Mouse (Mus musculus) lung, postnatal 0 days (tissue): ENCODE data around the gene Tnik. TPM values are rescaled to one million over a fixed set of nuclear protein-coding genes. Genes with fewer than 3 reads are reported as not detected.

Experiments used
- ATAC-seq: fragments of 200-750 bp; cut with Nextera tagmentation; 2 replicates; pipeline ENCODE4 v1.8.0; 2017; ENCODE audit warnings: moderate library complexity
- DNase-seq: peaks from one replicate; pipeline ENCODE4 v3.0.0-alpha.2; 2016; ENCODE audit warnings: low spot score
- H3K27ac ChIP-seq: fragments of 300-500 bp; sonication (generic); 2 replicates; pipeline ENCODE4 v1.5.1; 2014; ENCODE audit warnings: antibody characterized with exemption, mild to moderate bottlenecking, low read length, mixed read lengths
- H3K27me3 ChIP-seq: fragments of 300-500 bp; sonication (generic); replicated peaks from 2 replicates; pipeline ENCODE4 v1.6.1; 2014; ENCODE audit warnings: low read length, mixed read lengths; ENCODE audit not compliant: insufficient read depth
- H3K36me3 ChIP-seq: fragments of 300-500 bp; sonication (generic); 2 replicates; pipeline ENCODE4 v1.6.1; 2014; ENCODE audit warnings: low read length, mixed read lengths; ENCODE audit not compliant: insufficient read depth
- H3K4me1 ChIP-seq: fragments of 300-500 bp; sonication (generic); 2 replicates; pipeline ENCODE4 v1.6.1; 2014; ENCODE audit warnings: antibody characterized with exemption, low read depth, low read length, mixed read lengths; ENCODE audit not compliant: insufficient read depth
- H3K4me2 ChIP-seq: fragments of 300-500 bp; sonication (generic); replicated peaks from 2 replicates; pipeline ENCODE4 v1.6.1; 2014; ENCODE audit warnings: low read depth, mild to moderate bottlenecking, low read length, moderate library complexity, mixed read lengths
- H3K4me3 ChIP-seq: fragments of 300-500 bp; sonication (generic); 2 replicates; pipeline ENCODE4 v1.5.1; 2014; ENCODE audit warnings: low read depth, low read length
- H3K9ac ChIP-seq: fragments of 300-500 bp; sonication (generic); replicated peaks from 2 replicates; pipeline ENCODE4 v1.6.1; 2014; ENCODE audit warnings: low read depth, mild to moderate bottlenecking
- H3K9me3 ChIP-seq: fragments of 300-500 bp; sonication (generic); 2 replicates; pipeline ENCODE4 v1.6.1; 2016; ENCODE audit warnings: low read length, mixed read lengths
- CTCF ChIP-seq: IDR thresholded peaks from 2 replicates; pipeline ENCODE4 v1.5.1; 2016; ENCODE audit warnings: antibody characterized with exemption, mild to moderate bottlenecking
- EP300 ChIP-seq: IDR thresholded peaks from 2 replicates; pipeline ENCODE4 v1.6.1; 2016; ENCODE audit warnings: antibody characterized with exemption, mild to moderate bottlenecking, control low read depth
- WGBS: fragments of 180-500 bp; shearing (Covaris S2); extraction: QIAGEN DNeasy Blood & Tissue Kit; methylation state at CpG from one replicate; pipeline ENCODE4 v1.1.7; 2014; 5-methylcytosine and 5-hydroxymethylcytosine counted together
- polyA plus RNA-seq: library from polyadenylated mRNA; unstranded; fragments of >200 nt; fragmentation: Nextera tagmentation; extraction: Ambion mirVana; gene quantifications from 2 replicates; pipeline ENCODE4 v1.2.1, GENCODE M21; 2015

Gene Tnik
- polyA plus RNA-seq, 1 experiment from 2014 or later: 6.1 TPM

- H3K36me3 ChIP-seq: no peaks in the 10 kb centered on the region
- H3K27ac ChIP-seq: no peak overlapping the region
- WGBS: 66% methylated on average over 1 of the region's 1 CpGs
- no peak overlapping the region for H3K4me3 ChIP-seq
- H3K9me3 ChIP-seq: no peaks in the 10 kb centered on the region
- H3K9ac ChIP-seq: no peak overlapping the region
- ATAC-seq (no peak), DNase-seq (no peak)
- no peaks in the 10 kb centered on the region for H3K4me1 ChIP-seq
- H3K4me2 ChIP-seq: no peak overlapping the region
- H3K27me3 ChIP-seq: no peaks in the 10 kb centered on the region
- TF ChIP-seq EP300: no peak
- TF ChIP-seq CTCF: peak; percentile 62
Observed at GRCm38 (mm10) chr3:28709740-28710139, 446.7 kb downstream of the Tnik start.

GRCm38 (mm10) chr3:28713913-28714698 lies 451.1 kb downstream of the Tnik start:
- DNase-seq (no peak), ATAC-seq (no peak)
- H3K36me3 ChIP-seq: no peaks in the 10 kb centered on the region
- WGBS: 71% methylated on average over 7 of the region's 7 CpGs
- H3K27ac ChIP-seq: no peak overlapping the region
- no peak overlapping the region for H3K4me3 ChIP-seq
- H3K4me2 ChIP-seq: no peak overlapping the region
- H3K27me3 ChIP-seq: no peaks in the 10 kb centered on the region
- H3K9me3 ChIP-seq: no peaks in the 10 kb centered on the region
- no peaks in the 10 kb centered on the region for H3K4me1 ChIP-seq
- no peak overlapping the region for H3K9ac ChIP-seq
- no peak for TF ChIP-seq CTCF
- no peak for TF ChIP-seq EP300

- Histone ChIP-seq H3K4me3 (no peak overlapping the region), H3K27me3 (no peaks in the 10 kb centered on the region), H3K9me3 (no peaks in the 10 kb centered on the region), H3K27ac (no peak overlapping the region), H3K4me2 (no peak overlapping the region), H3K36me3 (no peaks in the 10 kb centered on the region), H3K9ac (no peak overlapping the region), H3K4me1 (peaks cover 5% of the 10 kb centered on the region; the same call in 1 of the 2 replicates)
- TF ChIP-seq EP300: no peak
- no peak for TF ChIP-seq CTCF
- no peak for ATAC-seq
- WGBS: 93% methylated on average over 2 of the region's 2 CpGs
- DNase-seq: no peak
Observed at GRCm38 (mm10) chr3:28718521-28718920, 455.5 kb downstream of the Tnik start.

GRCm38 (mm10) chr3:28721218-28721617 lies 458.2 kb downstream of the Tnik start:
- no peaks in the 10 kb centered on the region for H3K9me3 ChIP-seq
- no peak for TF ChIP-seq EP300
- TF ChIP-seq CTCF: no peak
- H3K4me3 ChIP-seq: no peak overlapping the region
- DNase-seq (peak; percentile 21), ATAC-seq (peak; percentile 46)
- H3K36me3 ChIP-seq: no peaks in the 10 kb centered on the region
- no peaks in the 10 kb centered on the region for H3K27me3 ChIP-seq
- no peak overlapping the region for H3K9ac ChIP-seq
- H3K4me1 ChIP-seq: peaks cover 5% of the 10 kb centered on the region; the same call in 1 of the 2 replicates
- no peak overlapping the region for H3K4me2 ChIP-seq
- WGBS: 21% methylated on average over 5 of the region's 5 CpGs
- H3K27ac ChIP-seq: no peak overlapping the region

- Histone ChIP-seq H3K4me2 (0 out of 2 replicates have a peak overlapping the region, but pooled peaks have one; percentile 5), H3K9ac (no peak overlapping the region), H3K27me3 (no peaks in the 10 kb centered on the region), H3K4me1 (peaks cover 5% of the 10 kb centered on the region; the same call in 1 of the 2 replicates), H3K9me3 (no peaks in the 10 kb centered on the region), H3K27ac (peak overlapping the region; percentile 21; the same call in 1 of the 2 replicates), H3K36me3 (no peaks in the 10 kb centered on the region), H3K4me3 (no peak overlapping the region)
- ATAC-seq (peak; percentile 91), DNase-seq (peak; percentile 60)
- TF ChIP-seq EP300 (peak; percentile 50; the same call in 1 of the 2 replicates), CTCF (no peak)
- 26% methylated on average over 7 of the region's 7 CpGs for WGBS
Observed at GRCm38 (mm10) chr3:28721838-28722237, 458.8 kb downstream of the Tnik start.

GRCm38 (mm10) chr3:28722531-28722930 lies 459.5 kb downstream of the Tnik start:
- Histone ChIP-seq H3K4me3 (no peak overlapping the region), H3K9ac (no peak overlapping the region), H3K4me2 (no peak overlapping the region), H3K9me3 (no peaks in the 10 kb centered on the region), H3K27ac (no peak overlapping the region), H3K36me3 (no peaks in the 10 kb centered on the region), H3K4me1 (peaks cover 5% of the 10 kb centered on the region; the same call in 1 of the 2 replicates), H3K27me3 (no peaks in the 10 kb centered on the region)
- DNase-seq (no peak), ATAC-seq (no peak)
- TF ChIP-seq EP300 (no peak), CTCF (no peak)
